Mouse (Mus musculus) liver, embryonic 16.5 days (tissue): ENCODE results near the gene Naa11. TPM values are rescaled to one million over a fixed set of nuclear protein-coding genes. Genes with fewer than 3 reads are reported as not detected.

Source experiments
- polyA plus RNA-seq: library from polyadenylated mRNA; unstranded; fragments of >200 nt; fragmentation: Nextera tagmentation; extraction: Ambion mirVana; gene quantifications from 2 replicates; pipeline ENCODE4 v1.2.1, GENCODE M21; 2015

Gene Naa11
- polyA plus RNA-seq, 1 experiment from 2014 or later, result not detected

Other genes starting within 250 kb of the Naa11 start
- gene Gk2, start 64.6 kb upstream of the Naa11 start, polyA plus RNA-seq, result not detected in 2 replicates